Mouse (Mus musculus) liver, adult 2 months (tissue): Measurements from ENCODE around the gene Wbp2nl. TPM values are rescaled to one million over a fixed set of nuclear protein-coding genes. Genes with fewer than 3 reads are reported as not detected.

ENCODE experiments used
- DNase-seq: peaks from one replicate; pipeline ENCODE4 v3.0.0-alpha.2; 2011; ENCODE audit warnings: low read depth, low spot score; ENCODE audit errors: extremely low read depth
- H3K27ac ChIP-seq: fragments of 200-500 bp; replicated peaks from 2 replicates; pipeline ENCODE4 v1.5.1; 2012; ENCODE audit warnings: low read depth, mild to moderate bottlenecking, control low read depth, inconsistent platforms, low read length; ENCODE audit not compliant: insufficient read depth
- H3K27me3 ChIP-seq: fragments of 200-500 bp; 2 replicates; pipeline ENCODE4 v1.6.1; 2012; ENCODE audit warnings: mild to moderate bottlenecking, moderate library complexity, low read length, inconsistent platforms; ENCODE audit not compliant: control insufficient read depth, insufficient read depth
- H3K36me3 ChIP-seq: fragments of 200-500 bp; 2 replicates; pipeline ENCODE4 v1.6.1; 2012; ENCODE audit warnings: low read length, inconsistent platforms; ENCODE audit not compliant: control insufficient read depth, insufficient read depth
- H3K4me1 ChIP-seq: fragments of 200-500 bp; 2 replicates; pipeline ENCODE4 v1.6.1; 2011; ENCODE audit warnings: low read length; ENCODE audit not compliant: control insufficient read depth, insufficient read depth
- H3K4me3 ChIP-seq: fragments of 200-500 bp; 2 replicates; pipeline ENCODE4 v1.5.1; 2011; ENCODE audit warnings: low read depth, mild to moderate bottlenecking, control low read depth, low read length, moderate library complexity; ENCODE audit not compliant: insufficient read depth
- H3K79me2 ChIP-seq: fragments of 200-500 bp; 2 replicates; pipeline ENCODE4 v1.6.1; 2012; ENCODE audit warnings: inconsistent platforms, mild to moderate bottlenecking, low read length, moderate library complexity; ENCODE audit not compliant: control insufficient read depth, insufficient read depth
- H3K9ac ChIP-seq: fragments of 200-500 bp; 2 replicates; pipeline ENCODE4 v1.6.1; 2012; ENCODE audit warnings: low read depth, mild to moderate bottlenecking, control low read depth, inconsistent platforms, low read length
- CTCF ChIP-seq: fragments of 200-500 bp; IDR thresholded peaks from 2 replicates; pipeline ENCODE4 v1.5.1; 2011; ENCODE audit warnings: low read depth, low read length, control low read depth
- POLR2A ChIP-seq: fragments of 200-500 bp; IDR thresholded peaks from 2 replicates; pipeline ENCODE4 v1.6.1; 2011; ENCODE audit warnings: low read length, control low read depth; ENCODE audit not compliant: insufficient read depth; ENCODE audit errors: extremely low read depth
- WGBS: fragments of 180-500 bp; shearing (Covaris S2); methylation state at CpG from one replicate; pipeline ENCODE4 v1.1.7; 2018; 5-methylcytosine and 5-hydroxymethylcytosine counted together
- polyA plus RNA-seq: library from polyadenylated mRNA; depleted of rRNA; stranded (reverse); fragments of >200 nt; gene quantifications from 2 replicates; pipeline ENCODE4 v1.2.3, GENCODE M21; 2012
- total RNA-seq: library from RNA; depleted of rRNA; stranded (reverse); fragments of >200 nt; gene quantifications from 2 replicates; pipeline ENCODE4 v1.2.3, GENCODE M21; 2014

Wbp2nl gene
- total and polyA plus RNA-seq, 2 experiments = not detected

- TF ChIP-seq POLR2A (no peak), CTCF (no peak)
- DNase-seq = no peak
- WGBS = 51% methylated on average over 4 of the region's 4 CpGs
- Histone ChIP-seq H3K27me3 (no peaks in the 10 kb centered on the region), H3K27ac (peak overlapping the region; percentile 55), H3K4me1 (peaks cover 39% of the 10 kb centered on the region), H3K4me3 (peak overlapping the region; percentile 56), H3K79me2 (peaks cover 12% of the 10 kb centered on the region; the same call in 1 of the 2 replicates), H3K9ac (peak overlapping the region; percentile 63), H3K36me3 (peaks cover 20% of the 10 kb centered on the region)
Measured at GRCm38 (mm10) chr15:82347303-82347676, 48.5 kb downstream of the Wbp2nl start.

- WGBS = 94% methylated on average over 12 of the region's 12 CpGs
- H3K4me1 ChIP-seq = peaks cover 39% of the 10 kb centered on the region
- peaks cover 20% of the 10 kb centered on the region for H3K36me3 ChIP-seq
- no peak for TF ChIP-seq CTCF
- TF ChIP-seq POLR2A = no peak
- no peak overlapping the region for H3K4me3 ChIP-seq
- H3K27ac ChIP-seq = no peak overlapping the region
- DNase-seq = no peak
- no peak overlapping the region for H3K9ac ChIP-seq
- peaks cover 18% of the 10 kb centered on the region; the same call in 1 of the 2 replicates for H3K79me2 ChIP-seq
- no peaks in the 10 kb centered on the region for H3K27me3 ChIP-seq
Measured at GRCm38 (mm10) chr15:82347852-82348251, 49.1 kb downstream of the Wbp2nl start.

- TF ChIP-seq CTCF (no peak), POLR2A (no peak)
- no peak overlapping the region for H3K4me3 ChIP-seq
- H3K9ac ChIP-seq = no peak overlapping the region
- H3K79me2 ChIP-seq = peaks cover 21% of the 10 kb centered on the region; the same call in 1 of the 2 replicates
- peaks cover 20% of the 10 kb centered on the region for H3K36me3 ChIP-seq
- no peaks in the 10 kb centered on the region for H3K27me3 ChIP-seq
- DNase-seq = no peak
- no peak overlapping the region for H3K27ac ChIP-seq
- peaks cover 39% of the 10 kb centered on the region for H3K4me1 ChIP-seq
- WGBS = 80% methylated on average over 8 of the region's 8 CpGs
Measured at GRCm38 (mm10) chr15:82348258-82348998, 49.7 kb downstream of the Wbp2nl start.

GRCm38 (mm10) chr15:82348999-82349341 is 50.2 kb downstream of the Wbp2nl start:
- Histone ChIP-seq H3K79me2 (peaks cover 27% of the 10 kb centered on the region), H3K27me3 (no peaks in the 10 kb centered on the region), H3K27ac (no peak overlapping the region), H3K4me1 (peaks cover 39% of the 10 kb centered on the region), H3K4me3 (no peak overlapping the region), H3K36me3 (peaks cover 20% of the 10 kb centered on the region), H3K9ac (no peak overlapping the region)
- TF ChIP-seq CTCF (no peak), POLR2A (no peak)
- DNase-seq = no peak
- 34% methylated on average over 2 of the region's 2 CpGs for WGBS

- H3K9ac ChIP-seq = peak overlapping the region; percentile 7; the same call in 1 of the 2 replicates
- WGBS = 26% methylated on average over 4 of the region's 4 CpGs
- peaks cover 20% of the 10 kb centered on the region for H3K36me3 ChIP-seq
- TF ChIP-seq POLR2A (no peak), CTCF (peak; percentile 35)
- H3K27me3 ChIP-seq = no peaks in the 10 kb centered on the region
- H3K79me2 ChIP-seq = peaks cover 27% of the 10 kb centered on the region
- peaks cover 39% of the 10 kb centered on the region for H3K4me1 ChIP-seq
- no peak overlapping the region for H3K4me3 ChIP-seq
- H3K27ac ChIP-seq = peak overlapping the region; percentile 59
- DNase-seq = no peak
Measured at GRCm38 (mm10) chr15:82350349-82350748, 51.6 kb downstream of the Wbp2nl start.

- TF ChIP-seq CTCF (no peak), POLR2A (no peak)
- H3K4me3 ChIP-seq = no peak overlapping the region
- H3K9ac ChIP-seq = peak overlapping the region; percentile 46
- H3K79me2 ChIP-seq = peaks cover 27% of the 10 kb centered on the region
- no peaks in the 10 kb centered on the region for H3K27me3 ChIP-seq
- DNase-seq = peak; percentile 36
- 18% methylated on average over 3 of the region's 3 CpGs for WGBS
- H3K36me3 ChIP-seq = peaks cover 20% of the 10 kb centered on the region
- peaks cover 39% of the 10 kb centered on the region for H3K4me1 ChIP-seq
- peak overlapping the region; percentile 95 for H3K27ac ChIP-seq
Measured at GRCm38 (mm10) chr15:82351480-82351879, 52.7 kb downstream of the Wbp2nl start.
